Mouse (Mus musculus) kidney, postnatal 25 days (tissue): ENCODE measurements around the gene H2-Oa.
"Not testable (repeated sequence)": the region's sequence is repeated elsewhere in the genome, so short reads cannot be mapped to it uniquely, and the experiment has no call there.

ENCODE experiments used
- DNase-seq, 2 experiments: peaks; one replicate each; pipeline ENCODE4 v3.0.0; 2021; ENCODE audit warnings: mixed read lengths in 2 of 2

Gene H2-Oa

GRCm38 (mm10) chr17:34143461-34143860, 51.3 kb downstream of the H2-Oa start:
- DNase-seq = no peak

GRCm38 (mm10) chr17:34144221-34144620, 52.1 kb downstream of the H2-Oa start:
- DNase-seq = not testable (repeated sequence)
